Mouse (Mus musculus): Measurements from ENCODE around the gene Ccn6. TPM values are rescaled to one million over a fixed set of nuclear protein-coding genes. Genes with fewer than 3 reads are reported as not detected.

The Ccn6 gene
- total RNA-seq, 2 experiments from 2014 or later = 0.37 TPM; not detected in 1

GRCm38 (mm10) chr10:39162666-39163484 lies 719 bp downstream of the Ccn6 start:
- no peak for DNase-seq (ENCODE audit: extremely low spot score in 1 of 2, low spot score in 1 of 2)

GRCm38 (mm10) chr10:39161406-39161805 lies 2.2 kb downstream of the Ccn6 start:
- no peak for DNase-seq (ENCODE audit: extremely low spot score in 1 of 2, low spot score in 1 of 2)

GRCm38 (mm10) chr10:39158306-39158705 lies 5.3 kb downstream of the Ccn6 start:
- DNase-seq (ENCODE audit: extremely low spot score in 1 of 2, low spot score in 1 of 2) = no peak

GRCm38 (mm10) chr10:39157321-39157720 lies 6.3 kb downstream of the Ccn6 start:
- DNase-seq (ENCODE audit: extremely low spot score in 1 of 2, low spot score in 1 of 2) = no peak

GRCm38 (mm10) chr10:39156719-39157118 lies 6.9 kb downstream of the Ccn6 start:
- DNase-seq (ENCODE audit: extremely low spot score in 1 of 2, low spot score in 1 of 2) = no peak

- DNase-seq (ENCODE audit: extremely low spot score in 1 of 2, low spot score in 1 of 2) = no peak
These were observed 21.4 kb downstream of the Ccn6 start for GRCm38 (mm10) chr10:39142216-39142615.

- no peak for DNase-seq (ENCODE audit: extremely low spot score in 1 of 2, low spot score in 1 of 2)
These were observed 22.2 kb downstream of the Ccn6 start for GRCm38 (mm10) chr10:39141401-39141800.

- DNase-seq (ENCODE audit: extremely low spot score in 1 of 2, low spot score in 1 of 2) = no peak
These were observed 22.8 kb downstream of the Ccn6 start for GRCm38 (mm10) chr10:39140843-39141242.

- no peak for DNase-seq (ENCODE audit: extremely low spot score in 1 of 2, low spot score in 1 of 2)
These were observed 24.8 kb downstream of the Ccn6 start for GRCm38 (mm10) chr10:39138761-39139160.

- no peak for DNase-seq (ENCODE audit: extremely low spot score in 1 of 2, low spot score in 1 of 2)
These were observed 25.8 kb downstream of the Ccn6 start for GRCm38 (mm10) chr10:39137766-39138165.

- DNase-seq (ENCODE audit: extremely low spot score in 1 of 2, low spot score in 1 of 2) = peak; percentile 80 to 85
These were observed 29.9 kb downstream of the Ccn6 start, which contains the start of the genes Fam229b and Tube1 for GRCm38 (mm10) chr10:39133462-39134310. Gene Fam229b, minus strand, starts transcription at chr10:39133914. Gene Tube1, plus strand, starts transcription at chr10:39133976.

GRCm38 (mm10) chr10:39121412-39121811 lies 42.2 kb downstream of the Ccn6 start:
- DNase-seq (ENCODE audit: extremely low spot score in 1 of 2, low spot score in 1 of 2) = no peak

- DNase-seq (ENCODE audit: extremely low spot score in 1 of 2, low spot score in 1 of 2) = no peak
These were observed 54.1 kb downstream of the Ccn6 start for GRCm38 (mm10) chr10:39109489-39109874.

GRCm38 (mm10) chr10:39108837-39109488 lies 54.6 kb downstream of the Ccn6 start:
- DNase-seq (ENCODE audit: extremely low spot score in 1 of 2, low spot score in 1 of 2) = no peak

GRCm38 (mm10) chr10:39106935-39107334 lies 56.7 kb downstream of the Ccn6 start:
- DNase-seq (ENCODE audit: extremely low spot score in 1 of 2, low spot score in 1 of 2) = no peak

- no peak for DNase-seq (ENCODE audit: extremely low spot score in 1 of 2, low spot score in 1 of 2)
These were observed 57.2 kb downstream of the Ccn6 start for GRCm38 (mm10) chr10:39106413-39106812.

- no peak for DNase-seq (ENCODE audit: extremely low spot score in 1 of 2, low spot score in 1 of 2)
These were observed 58.7 kb downstream of the Ccn6 start for GRCm38 (mm10) chr10:39104803-39105449.
